Mouse (Mus musculus): ENCODE results near the gene Adad1.

The Adad1 gene

DNA sequence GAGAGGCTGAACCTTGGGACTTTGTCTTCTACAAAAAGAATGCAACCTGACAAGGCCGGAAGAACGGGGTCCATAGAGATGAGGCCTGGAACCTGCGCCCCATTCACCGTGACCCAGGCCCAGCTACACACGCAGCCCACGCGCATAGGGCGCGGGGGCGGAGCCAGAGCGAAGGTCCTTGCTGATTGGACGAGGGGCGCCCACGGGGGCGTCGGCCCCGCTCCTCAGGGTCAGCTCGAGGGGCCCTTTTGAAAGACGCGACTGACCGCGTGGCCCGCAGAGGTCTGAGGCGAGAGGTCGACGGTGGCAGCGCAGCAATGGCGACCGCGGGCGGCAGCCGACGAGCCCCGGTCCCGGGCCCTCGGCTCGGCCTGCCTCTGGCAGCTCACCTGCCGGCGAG is at the start of gene Adad1:
Adad1 (plus strand) TSS at position 122 of the 400 bp plus-strand sequence.
- DNase-seq (ENCODE audit: low read depth, low spot score) = no peak

DNA sequence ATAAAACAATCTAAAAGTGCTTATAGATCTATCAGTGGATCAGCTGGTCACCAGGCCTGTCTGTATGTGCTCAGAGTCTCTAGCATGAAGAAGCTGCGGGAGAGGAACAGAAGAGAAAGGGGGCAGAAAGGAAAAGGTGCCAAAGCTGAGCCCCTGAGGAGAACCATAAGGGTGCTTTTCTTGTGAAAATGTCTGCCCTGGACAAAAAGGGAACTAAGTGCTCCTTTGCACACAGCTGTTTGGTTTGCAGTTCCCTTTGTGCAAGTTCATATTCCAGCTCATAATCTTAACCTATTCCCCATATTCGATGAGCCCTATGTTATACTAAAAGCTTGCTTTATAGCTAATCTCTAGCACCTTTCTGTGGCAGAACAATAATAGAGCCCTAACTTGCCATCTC is 25.3 kb upstream of the Adad1 start:
- DNase-seq (ENCODE audit: low read depth, low spot score) = no peak

- DNase-seq (ENCODE audit: low read depth, low spot score) = no peak
Observed at GRCm38 (mm10) chr3:37039811-37040210, 23.5 kb upstream of the Adad1 start.

DNA sequence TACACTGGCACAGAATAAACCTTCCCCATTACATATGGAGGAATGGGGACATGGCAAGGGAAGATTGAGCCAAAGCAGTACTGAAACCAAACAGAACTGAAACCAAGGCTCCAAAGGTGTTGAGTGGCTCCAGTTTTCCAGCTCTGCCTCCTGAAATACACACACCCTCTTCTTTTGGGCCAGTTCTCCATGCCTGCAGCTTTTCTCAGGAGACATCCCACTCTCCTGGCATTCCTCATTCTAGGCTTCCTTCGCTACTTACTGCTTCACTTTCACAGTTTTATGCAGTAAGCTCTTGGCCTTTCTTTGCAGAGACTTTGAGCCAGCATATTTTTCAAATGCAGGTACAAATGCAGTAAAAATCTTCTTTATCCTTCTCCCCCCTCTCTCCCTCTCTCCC is 11.8 kb upstream of the Adad1 start:
- DNase-seq (ENCODE audit: low read depth, low spot score) = no peak

- DNase-seq (ENCODE audit: low read depth, low spot score) = peak; percentile 41
Observed at GRCm38 (mm10) chr3:37073211-37073610, 9.9 kb downstream of the Adad1 start.

DNA sequence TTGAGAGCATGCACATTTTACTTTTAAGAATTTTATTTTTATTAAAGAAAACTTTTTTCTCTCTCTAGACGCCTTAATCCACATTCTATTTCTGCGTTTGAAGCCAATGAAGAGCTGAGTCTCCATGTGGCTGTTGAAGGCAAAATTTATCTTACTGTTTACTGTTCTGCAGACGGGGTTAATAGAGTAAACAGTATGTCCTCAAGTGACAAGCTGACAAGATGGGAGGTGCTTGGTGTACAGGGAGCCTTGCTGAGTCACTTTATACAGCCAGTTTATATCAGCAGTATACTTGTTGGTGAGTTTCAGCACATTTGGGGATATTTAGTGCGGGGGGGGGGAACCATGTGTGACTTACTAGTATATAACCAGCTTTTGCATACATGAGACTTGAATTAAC is 21.5 kb downstream of the Adad1 start:
- no peak for DNase-seq (ENCODE audit: low read depth, low spot score)

GRCm38 (mm10) chr3:37090721-37091120 is 27.4 kb downstream of the Adad1 start:
- no peak for DNase-seq (ENCODE audit: low read depth, low spot score)

DNA sequence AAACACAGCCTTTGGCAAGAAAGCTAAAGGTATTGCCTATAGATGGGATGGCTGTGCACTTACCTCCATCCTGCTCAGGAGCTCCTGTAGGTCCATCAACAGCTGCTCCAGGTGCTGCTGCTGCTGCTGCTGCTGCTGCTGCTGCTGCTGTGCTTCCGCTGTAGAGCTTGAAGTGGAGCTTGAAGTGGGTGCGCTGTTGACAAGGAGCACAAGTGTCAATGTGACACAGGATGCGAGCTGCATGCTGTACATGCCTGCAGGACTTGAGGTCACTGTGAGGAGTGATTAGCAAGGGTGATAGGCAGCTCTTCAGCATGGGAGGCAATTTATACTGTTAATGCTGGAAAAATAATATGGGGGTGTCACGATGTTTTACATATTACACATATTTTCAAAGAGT is 62.3 kb downstream of the Adad1 start, which contains the start of gene Il2:
Il2 (minus strand) TSS at position 305 of the 400 bp plus-strand sequence.
- peak; percentile 62 for DNase-seq (ENCODE audit: low read depth, low spot score)

GRCm38 (mm10) chr3:37126162-37126561 is 62.8 kb downstream of the Adad1 start:
- peak; percentile 53 for DNase-seq (ENCODE audit: low read depth, low spot score)

GRCm38 (mm10) chr3:37128269-37128668 is 64.9 kb downstream of the Adad1 start:
- peak; percentile 40 for DNase-seq (ENCODE audit: low read depth, low spot score)

DNA sequence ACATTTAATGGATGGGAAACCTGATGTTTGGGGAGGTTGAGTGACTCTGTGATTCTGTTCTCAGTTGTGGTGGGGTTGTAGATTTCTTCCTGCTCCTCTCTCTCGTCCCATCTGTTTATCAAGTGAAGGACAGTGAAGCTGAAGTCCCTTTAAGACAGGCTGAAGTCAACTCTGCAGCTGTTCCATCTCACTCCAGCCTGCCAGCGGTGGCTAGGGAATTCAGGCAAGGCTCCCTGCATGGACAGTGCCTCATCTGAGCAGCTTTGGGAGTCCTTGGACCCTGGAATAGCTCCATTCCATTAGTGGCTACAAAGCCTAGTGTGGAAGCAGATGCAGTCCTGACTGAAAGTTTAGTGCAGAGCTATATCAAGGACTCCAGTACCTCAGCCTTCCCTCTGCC is 65.7 kb downstream of the Adad1 start:
- no peak for DNase-seq (ENCODE audit: low read depth, low spot score)

DNA sequence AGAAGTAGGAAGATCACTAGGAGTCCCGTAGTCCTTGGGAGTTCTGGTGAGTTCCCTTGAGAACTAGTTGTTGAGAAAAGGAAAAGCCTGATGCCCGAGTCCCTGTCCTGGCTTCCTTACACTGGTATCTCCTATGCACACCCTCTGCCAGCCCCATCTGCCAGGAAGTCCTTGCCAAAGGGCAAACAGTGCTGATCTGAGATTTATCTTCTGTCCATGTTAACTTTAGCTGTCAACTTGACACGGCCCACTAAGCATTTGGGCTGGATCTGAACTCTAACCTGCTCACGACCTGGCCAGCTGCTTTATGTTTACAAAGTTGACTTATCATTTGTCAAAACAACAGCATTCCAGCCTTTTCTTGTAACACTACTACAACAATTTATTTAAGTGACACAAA is 73.9 kb downstream of the Adad1 start:
- DNase-seq (ENCODE audit: low read depth, low spot score) = no peak

DNA sequence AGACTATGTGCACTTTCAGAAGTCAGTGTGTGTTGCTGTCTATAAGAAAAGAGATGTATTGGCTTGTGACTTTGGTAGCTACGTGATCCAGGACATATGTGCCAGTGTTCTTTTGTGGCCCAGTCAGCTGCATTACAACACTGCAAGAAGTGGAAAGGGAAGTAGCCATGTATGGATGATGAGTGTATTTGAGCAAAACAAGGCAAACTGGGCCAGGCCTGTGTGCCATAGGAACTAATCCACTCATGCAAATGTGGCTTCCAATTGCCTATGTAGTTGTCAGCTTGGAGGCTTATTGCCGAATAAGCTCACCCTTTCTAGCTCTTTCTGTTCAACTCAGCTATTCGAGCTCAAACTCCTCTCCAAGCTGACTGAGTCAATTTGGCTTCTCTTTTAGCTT is 75.9 kb downstream of the Adad1 start:
- no peak for DNase-seq (ENCODE audit: low read depth, low spot score)

- no peak for DNase-seq (ENCODE audit: low read depth, low spot score)
Observed at GRCm38 (mm10) chr3:37140168-37140906, 77.0 kb downstream of the Adad1 start.

GRCm38 (mm10) chr3:37141827-37142226 is 78.5 kb downstream of the Adad1 start:
- DNase-seq (ENCODE audit: low read depth, low spot score) = no peak

- no peak for DNase-seq (ENCODE audit: low read depth, low spot score)
Observed at GRCm38 (mm10) chr3:37144979-37145378, 81.7 kb downstream of the Adad1 start.

DNA sequence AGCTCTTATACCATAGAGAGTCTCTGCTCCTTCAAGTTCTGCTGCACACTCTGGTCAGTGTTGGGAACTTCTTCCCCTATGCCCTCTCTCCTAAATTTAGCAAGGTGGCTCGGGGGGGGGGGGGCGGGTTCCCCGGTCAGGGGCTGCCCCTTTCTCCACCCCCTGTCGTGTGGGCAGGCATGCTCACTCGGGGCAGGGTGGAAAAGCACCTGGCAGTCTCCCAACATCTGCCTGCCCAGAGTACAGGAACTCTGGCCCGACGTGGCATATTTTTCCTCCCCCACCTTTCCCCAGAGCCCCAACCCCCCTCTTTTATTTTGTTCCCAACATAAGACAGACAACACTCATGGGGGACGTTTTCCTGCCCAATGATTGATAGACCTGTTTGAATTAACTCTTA is 83.1 kb downstream of the Adad1 start:
- no peak for DNase-seq (ENCODE audit: low read depth, low spot score)

GRCm38 (mm10) chr3:37146810-37147209 is 83.5 kb downstream of the Adad1 start:
- no peak for DNase-seq (ENCODE audit: low read depth, low spot score)

DNA sequence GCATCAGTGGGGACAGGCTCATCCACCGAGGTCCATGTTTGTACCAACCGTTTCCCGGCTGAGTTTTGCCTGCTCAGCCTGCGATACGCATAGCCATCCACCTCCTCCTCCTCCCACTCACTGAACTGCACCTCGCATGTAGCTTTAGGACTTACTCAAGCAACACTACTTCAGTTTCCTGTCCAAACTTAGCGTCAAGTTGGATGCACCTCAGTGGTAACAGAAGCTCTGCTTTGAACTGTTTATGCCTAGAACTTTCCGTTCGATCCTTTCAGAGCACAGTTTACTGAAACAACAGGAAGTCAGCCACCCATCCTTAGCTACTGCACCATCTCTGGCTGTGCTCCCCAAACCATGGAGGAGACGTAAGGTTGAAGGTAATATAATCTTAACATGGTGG is 88.9 kb downstream of the Adad1 start:
- peak; percentile 75 for DNase-seq (ENCODE audit: low read depth, low spot score)

DNA sequence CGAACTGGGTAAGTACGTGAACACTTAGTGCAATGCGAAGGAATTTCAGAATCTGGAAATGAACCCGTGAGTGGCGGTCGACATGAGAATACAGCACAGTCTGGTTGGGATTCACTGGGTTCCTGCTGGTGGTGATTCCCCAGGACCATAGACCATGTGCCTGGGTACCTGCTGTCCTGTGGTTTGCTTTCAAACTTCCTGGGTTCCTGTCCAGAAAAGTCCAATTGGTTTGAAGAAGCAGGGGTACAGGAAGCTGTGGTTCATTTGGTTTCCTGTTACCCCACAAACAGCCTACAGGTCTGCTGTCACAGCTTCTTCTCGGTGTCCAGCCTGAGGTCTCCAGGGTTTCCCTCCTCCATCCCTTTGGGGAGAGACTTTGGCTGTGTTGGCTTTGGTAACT is 89.7 kb downstream of the Adad1 start:
- DNase-seq (ENCODE audit: low read depth, low spot score) = peak; percentile 54

DNA sequence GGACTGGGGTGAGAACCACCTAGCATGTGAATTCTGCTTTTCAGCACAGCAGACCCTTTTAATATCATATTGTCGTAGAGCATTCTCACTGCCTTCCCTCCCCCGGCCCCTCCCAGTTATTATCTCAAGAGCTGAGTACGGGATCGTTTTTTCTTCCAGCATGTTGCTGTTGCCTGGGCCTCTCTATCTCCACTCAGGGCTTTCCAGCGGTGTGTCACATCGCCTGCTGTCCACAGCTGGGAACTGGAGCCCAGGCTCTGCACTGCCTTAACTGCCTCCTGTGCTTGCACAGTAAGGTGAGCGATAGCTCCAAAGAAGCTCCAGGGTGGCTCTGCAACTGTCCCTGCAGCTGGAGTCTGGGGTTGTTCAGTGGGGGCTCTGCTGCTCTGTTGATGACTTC is 91.1 kb downstream of the Adad1 start:
- DNase-seq (ENCODE audit: low read depth, low spot score) = no peak

DNA sequence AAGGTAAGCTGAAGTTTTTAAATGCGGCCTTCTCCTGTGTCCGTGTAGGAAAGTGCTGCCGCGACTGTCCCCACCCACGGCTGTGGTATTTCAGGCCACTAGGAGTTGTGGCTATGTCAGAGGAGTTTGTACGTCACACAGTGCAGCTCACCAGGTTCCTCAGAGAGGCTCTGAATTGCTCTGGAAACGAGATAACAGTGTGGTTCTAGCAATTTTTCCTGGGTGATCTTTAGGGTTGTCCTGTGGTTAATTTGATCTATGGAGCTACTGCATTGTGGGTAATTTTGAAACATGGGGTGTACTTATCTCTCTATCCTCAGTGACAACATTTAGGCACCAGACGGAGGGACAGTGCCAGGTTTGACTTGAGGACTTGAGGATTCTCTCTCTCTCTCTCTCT is 93.8 kb downstream of the Adad1 start:
- DNase-seq (ENCODE audit: low read depth, low spot score) = peak; percentile 74

- DNase-seq (ENCODE audit: low read depth, low spot score) = no peak
Observed at GRCm38 (mm10) chr3:37158246-37158645, 94.9 kb downstream of the Adad1 start.

DNA sequence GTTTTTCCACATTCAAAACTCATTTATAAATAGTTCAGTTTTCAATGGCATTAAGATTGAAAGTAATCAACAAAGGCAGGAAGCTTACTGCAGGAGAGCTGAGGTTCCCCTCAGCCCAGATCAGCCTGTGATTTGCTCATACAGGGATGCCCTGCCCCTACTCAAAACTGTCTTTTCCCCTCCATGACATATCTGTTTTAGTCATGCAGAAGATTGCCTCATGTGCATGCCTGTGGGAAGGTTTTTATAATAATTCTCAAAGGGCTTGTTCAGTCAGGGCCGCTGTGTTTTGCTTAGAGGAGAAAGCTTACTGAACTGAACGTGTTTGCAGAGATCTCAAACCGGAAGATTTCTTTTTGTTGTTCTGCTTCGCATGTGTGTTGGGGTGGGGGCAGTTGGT is 97.8 kb downstream of the Adad1 start:
- DNase-seq (ENCODE audit: low read depth, low spot score) = peak; percentile 39
